Mouse (Mus musculus): ENCODE measurements around the gene Tbata. TPM values are rescaled to one million over a fixed set of nuclear protein-coding genes. Genes with fewer than 3 reads are reported as not detected.

Gene Tbata
- polyA plus RNA-seq (2016; fragmentation: Nextera tagmentation; extraction: Ambion mirVana) = not detected in 2 replicates

GRCm38 (mm10) chr10:61171654-61172053 is at the start of gene Tbata:
Gene Tbata, plus strand, starts transcription at chr10:61171954.
- H3K27ac ChIP-seq = no peak within 1 kb of the TSS
- no peak within 1 kb of the TSS for H3K4me3 ChIP-seq
- H3K27me3 ChIP-seq = peaks cover 8% of the 10 kb centered on the region; the same call in 1 of the 2 replicates
- no peaks in the 10 kb centered on the region for H3K36me3 ChIP-seq
- no peak within 1 kb of the TSS for H3K4me2 ChIP-seq (replicated peaks)
- 61% methylated on average over 3 of the region's 3 CpGs for WGBS
- no peak within 1 kb of the TSS for H3K9ac ChIP-seq
- peaks cover 3% of the 10 kb centered on the region; the same call in 1 of the 2 replicates for H3K4me1 ChIP-seq
- H3K9me3 ChIP-seq = no peaks in the 10 kb centered on the region
- no peak for ATAC-seq (ENCODE audit: insufficient number of reproducible peaks, insufficient read depth, low FRiP score, low TSS enrichment)

DNA sequence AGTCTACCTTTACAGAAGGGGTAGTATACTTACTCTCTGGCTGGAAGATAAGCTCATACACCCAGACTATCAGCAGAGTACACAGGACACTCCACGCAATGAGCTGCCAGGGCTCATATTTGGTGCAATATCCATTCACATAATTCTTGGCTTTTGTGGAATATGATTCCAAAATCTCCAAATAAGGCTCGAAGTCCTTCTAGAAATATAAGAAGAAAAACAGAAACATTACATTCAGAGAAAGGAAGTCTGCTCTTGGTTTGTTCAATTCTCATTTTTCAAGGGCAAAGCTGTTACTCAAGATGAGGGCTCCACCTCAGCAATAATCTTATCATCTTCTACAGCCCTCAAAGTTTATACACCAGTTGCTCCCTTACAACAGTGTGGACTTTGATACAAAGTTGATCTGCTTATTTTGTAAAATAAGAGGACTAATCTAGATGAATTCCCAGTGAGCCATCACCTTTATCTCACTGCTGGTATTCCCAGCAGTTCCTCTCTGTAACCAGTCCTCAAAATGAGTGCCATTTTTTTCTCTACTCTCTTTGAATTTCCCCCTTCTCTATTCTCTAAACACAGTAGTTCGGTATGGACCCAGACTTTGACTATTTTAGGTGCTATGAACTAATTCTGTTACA is 48.4 kb upstream of the Tbata start:
- no peak overlapping the region for H3K27ac ChIP-seq
- no peak overlapping the region for H3K4me2 ChIP-seq (replicated peaks)
- WGBS = 88% methylated on average over 3 of the region's 3 CpGs
- H3K36me3 ChIP-seq = peaks cover 20% of the 10 kb centered on the region
- no peaks in the 10 kb centered on the region for H3K27me3 ChIP-seq
- no peak overlapping the region for H3K9ac ChIP-seq
- no peak overlapping the region for H3K4me3 ChIP-seq
- no peaks in the 10 kb centered on the region for H3K4me1 ChIP-seq
- no peaks in the 10 kb centered on the region for H3K9me3 ChIP-seq
- no peak for ATAC-seq (ENCODE audit: insufficient number of reproducible peaks, insufficient read depth, low FRiP score, low TSS enrichment)

DNA sequence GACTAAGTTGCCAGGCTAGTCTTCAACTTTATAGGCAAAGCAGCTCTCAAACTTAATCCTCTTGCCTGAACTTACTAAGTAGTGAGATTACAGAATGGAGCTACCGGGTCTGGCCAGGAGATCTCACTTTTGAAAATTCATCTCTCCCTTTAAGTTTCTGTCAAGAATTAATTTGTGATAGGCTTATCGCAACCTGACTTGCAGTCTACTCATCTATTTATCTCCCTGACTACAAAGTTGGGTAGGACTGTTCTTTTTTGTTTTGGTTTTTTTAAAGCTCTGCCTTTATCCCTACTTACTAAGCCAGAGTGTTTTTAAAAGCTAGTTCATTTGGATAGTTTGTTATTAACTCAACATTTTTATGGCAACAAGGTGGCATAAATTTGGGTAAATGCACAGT is 47.3 kb upstream of the Tbata start:
- peaks cover 20% of the 10 kb centered on the region for H3K36me3 ChIP-seq
- 91% methylated on average over 2 of the region's 2 CpGs for WGBS

GRCm38 (mm10) chr10:61128701-61129365 is 42.9 kb upstream of the Tbata start:
- Histone ChIP-seq H3K27me3 (no peaks in the 10 kb centered on the region), H3K27ac (no peak overlapping the region), H3K4me1 (no peaks in the 10 kb centered on the region), H3K4me3 (no peak overlapping the region), H3K4me2 (replicated peaks) (no peak overlapping the region), H3K9me3 (no peaks in the 10 kb centered on the region), H3K36me3 (peaks cover 15% of the 10 kb centered on the region; the same call in 1 of the 2 replicates), H3K9ac (no peak overlapping the region)
- WGBS = 79% methylated on average over 1 of the region's 1 CpGs
- ATAC-seq (ENCODE audit: insufficient number of reproducible peaks, insufficient read depth, low FRiP score, low TSS enrichment) = no peak

More for the DNA sequence above, 47.3 kb upstream of the Tbata start:
- no peaks in the 10 kb centered on the region for H3K27me3 ChIP-seq
- no peak for ATAC-seq (ENCODE audit: insufficient number of reproducible peaks, insufficient read depth, low FRiP score, low TSS enrichment)
- H3K4me2 ChIP-seq (replicated peaks) = no peak overlapping the region
- H3K4me1 ChIP-seq = no peaks in the 10 kb centered on the region
- H3K27ac ChIP-seq = no peak overlapping the region
- H3K4me3 ChIP-seq = no peak overlapping the region
- no peak overlapping the region for H3K9ac ChIP-seq
- no peaks in the 10 kb centered on the region for H3K9me3 ChIP-seq

DNA sequence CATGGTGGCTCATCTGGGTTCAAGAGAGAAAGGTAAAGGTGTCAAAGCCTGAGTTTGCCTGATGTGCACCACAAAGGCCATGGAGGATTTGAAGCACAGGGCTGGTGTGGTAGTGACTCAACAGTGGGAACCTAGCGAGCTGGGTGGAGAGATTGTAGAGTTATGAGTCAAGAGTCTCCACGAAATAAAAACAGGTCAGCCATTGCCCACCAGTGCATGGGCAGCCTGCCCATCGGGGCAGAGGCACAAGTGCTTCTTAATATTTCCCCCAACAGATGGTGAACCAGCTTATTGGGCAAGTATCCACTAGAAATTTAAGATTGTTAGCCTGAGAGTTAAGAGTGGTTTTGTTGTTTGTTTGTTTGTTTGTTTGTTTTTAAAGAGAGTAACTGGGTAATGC is 40.8 kb upstream of the Tbata start:
- Histone ChIP-seq H3K4me2 (replicated peaks) (no peak overlapping the region), H3K27me3 (no peaks in the 10 kb centered on the region), H3K36me3 (peaks cover 15% of the 10 kb centered on the region; the same call in 1 of the 2 replicates), H3K4me1 (no peaks in the 10 kb centered on the region), H3K9me3 (no peaks in the 10 kb centered on the region), H3K27ac (no peak overlapping the region), H3K9ac (no peak overlapping the region), H3K4me3 (no peak overlapping the region)
- ATAC-seq (ENCODE audit: insufficient number of reproducible peaks, insufficient read depth, low FRiP score, low TSS enrichment) = no peak
- 81% methylated on average over 3 of the region's 3 CpGs for WGBS

GRCm38 (mm10) chr10:61134041-61134440 is 37.7 kb upstream of the Tbata start:
- no peak for ATAC-seq (ENCODE audit: insufficient number of reproducible peaks, insufficient read depth, low FRiP score, low TSS enrichment)
- H3K4me2 ChIP-seq (replicated peaks) = no peak overlapping the region
- no peaks in the 10 kb centered on the region for H3K4me1 ChIP-seq
- H3K4me3 ChIP-seq = no peak overlapping the region
- no peak overlapping the region for H3K27ac ChIP-seq
- no peaks in the 10 kb centered on the region for H3K27me3 ChIP-seq
- 80% methylated on average over 4 of the region's 4 CpGs for WGBS
- H3K9ac ChIP-seq = no peak overlapping the region
- H3K9me3 ChIP-seq = no peaks in the 10 kb centered on the region
- peaks cover 9% of the 10 kb centered on the region; the same call in 1 of the 2 replicates for H3K36me3 ChIP-seq

GRCm38 (mm10) chr10:61135226-61135839 is 36.4 kb upstream of the Tbata start:
- no peaks in the 10 kb centered on the region for H3K4me1 ChIP-seq
- no peaks in the 10 kb centered on the region for H3K27me3 ChIP-seq
- peaks cover 13% of the 10 kb centered on the region; the same call in 1 of the 2 replicates for H3K36me3 ChIP-seq
- no peak overlapping the region for H3K4me2 ChIP-seq (replicated peaks)
- ATAC-seq (ENCODE audit: insufficient number of reproducible peaks, insufficient read depth, low FRiP score, low TSS enrichment) = no peak
- H3K9me3 ChIP-seq = no peaks in the 10 kb centered on the region
- H3K27ac ChIP-seq = no peak overlapping the region
- H3K9ac ChIP-seq = no peak overlapping the region
- H3K4me3 ChIP-seq = no peak overlapping the region
- 59% methylated on average over 3 of the region's 3 CpGs for WGBS

GRCm38 (mm10) chr10:61137567-61137966 is 34.2 kb upstream of the Tbata start:
- H3K9ac ChIP-seq = no peak overlapping the region
- 79% methylated on average over 1 of the region's 1 CpGs for WGBS
- no peak for ATAC-seq (ENCODE audit: insufficient number of reproducible peaks, insufficient read depth, low FRiP score, low TSS enrichment)

DNA sequence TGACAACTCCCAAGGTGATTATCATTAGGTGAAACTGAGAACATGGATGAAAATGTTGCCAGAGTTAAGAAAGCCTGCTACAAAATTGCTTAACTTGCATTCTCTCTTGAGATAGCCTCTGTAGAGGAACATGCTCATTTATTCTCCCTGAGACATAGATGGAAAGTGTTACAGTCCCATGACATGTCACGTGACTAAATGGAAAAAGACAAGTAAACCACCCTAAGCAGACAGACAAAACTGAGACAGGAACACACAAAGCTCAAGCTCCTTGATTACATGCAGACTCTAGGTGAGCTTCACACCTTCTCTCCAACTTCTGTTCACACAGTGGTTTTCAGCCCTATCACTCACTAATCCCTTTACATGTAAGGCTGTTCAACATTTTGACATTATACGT is 28.4 kb upstream of the Tbata start:
- Histone ChIP-seq H3K27ac (no peak overlapping the region), H3K9me3 (no peaks in the 10 kb centered on the region), H3K4me2 (replicated peaks) (no peak overlapping the region), H3K4me3 (no peak overlapping the region), H3K27me3 (no peaks in the 10 kb centered on the region), H3K36me3 (peaks cover 7% of the 10 kb centered on the region; the same call in 1 of the 2 replicates), H3K9ac (no peak overlapping the region), H3K4me1 (peaks cover 5% of the 10 kb centered on the region)
- WGBS = 93% methylated on average over 2 of the region's 2 CpGs
- ATAC-seq (ENCODE audit: insufficient number of reproducible peaks, insufficient read depth, low FRiP score, low TSS enrichment) = no peak

More at GRCm38 (mm10) chr10:61137567-61137966, 34.2 kb upstream of the Tbata start:
- Histone ChIP-seq H3K27me3 (no peaks in the 10 kb centered on the region), H3K36me3 (peaks cover 7% of the 10 kb centered on the region; the same call in 1 of the 2 replicates), H3K9me3 (no peaks in the 10 kb centered on the region), H3K27ac (no peak overlapping the region), H3K4me3 (no peak overlapping the region), H3K4me1 (no peaks in the 10 kb centered on the region), H3K4me2 (replicated peaks) (no peak overlapping the region)

- Histone ChIP-seq H3K27ac (peak overlapping the region; percentile 98), H3K4me2 (replicated peaks) (peak overlapping the region; percentile 82), H3K36me3 (no peaks in the 10 kb centered on the region), H3K9me3 (no peaks in the 10 kb centered on the region), H3K4me3 (peak overlapping the region; percentile 77), H3K4me1 (peaks cover 5% of the 10 kb centered on the region), H3K27me3 (no peaks in the 10 kb centered on the region), H3K9ac (peak overlapping the region; percentile 96)
- WGBS = 0% methylated on average over 3 of the region's 3 CpGs
- ATAC-seq (ENCODE audit: insufficient number of reproducible peaks, insufficient read depth, low FRiP score, low TSS enrichment) = no peak
These were observed 26.0 kb upstream of the Tbata start for GRCm38 (mm10) chr10:61145766-61146118.

- peaks cover 5% of the 10 kb centered on the region for H3K4me1 ChIP-seq
- H3K36me3 ChIP-seq = no peaks in the 10 kb centered on the region
- H3K4me3 ChIP-seq = peak overlapping the region; percentile 77
- H3K27ac ChIP-seq = peak overlapping the region; percentile 98
- peak overlapping the region; percentile 82 for H3K4me2 ChIP-seq (replicated peaks)
- H3K27me3 ChIP-seq = no peaks in the 10 kb centered on the region
- peak overlapping the region; percentile 96 for H3K9ac ChIP-seq
- ATAC-seq (ENCODE audit: insufficient number of reproducible peaks, insufficient read depth, low FRiP score, low TSS enrichment) = peak; percentile 68
- 0% methylated on average over 50 of the region's 53 CpGs for WGBS
- no peaks in the 10 kb centered on the region for H3K9me3 ChIP-seq
These were observed 25.5 kb upstream of the Tbata start for GRCm38 (mm10) chr10:61146119-61146806.

Measured in embryonic facial prominence, embryonic 12.5 days (tissue).